ENCODE assay signal across 15 mouse cellular contexts in genomic region chr1:82475254-82475653, GRCm38 (mm10).
"Had no signal": no experiment of that assay in that cellular context is flagged by ENCODE, and none has a peak within 500 bp of the region (broad histone marks: within the 10 kb centered on the region; RNA-seq: fewer than 3 reads in every experiment).

No protein-coding gene starts in this region.

- H3K4me1 ChIP-seq: liver, embryonic 13.5 days; megakaryocyte, embryonic 14.5 days had no signal

- ATAC-seq: liver, postnatal 0 days had no signal

- H3K27me3 ChIP-seq: limb, embryonic 12.5 days; liver, embryonic 13.5 days; lung, embryonic 15.5 days; megakaryocyte, embryonic 14.5 days; midbrain, embryonic 12.5 days had no signal

- H3K4me3 ChIP-seq: limb, embryonic 12.5 days; liver, embryonic 13.5 days; lung, embryonic 15.5 days; megakaryocyte, embryonic 14.5 days; midbrain, embryonic 12.5 days had no signal

- H3K27ac ChIP-seq: liver, embryonic 13.5 days; lung, embryonic 15.5 days; macrophage; midbrain, embryonic 12.5 days had no signal

- DNase-seq: kidney, adult 18-20 months; kidney, postnatal 10 days; liver; liver, embryonic 13.5 days; liver, postnatal 0 days; lung, postnatal 14 days; right cerebral cortex, postnatal 4 days; spleen, adult 18-20 months; thymus, adult 18-20 months; thymus, postnatal 25 days had no signal

- H3K9ac ChIP-seq: limb, embryonic 12.5 days; liver, embryonic 13.5 days; liver, postnatal 0 days; lung, embryonic 15.5 days; midbrain, embryonic 12.5 days had no signal

- H3K9me3 ChIP-seq: limb, embryonic 12.5 days; liver, embryonic 13.5 days; lung, embryonic 15.5 days; midbrain, embryonic 12.5 days had no signal

- H3K36me3 ChIP-seq: limb, embryonic 12.5 days; liver, embryonic 13.5 days; lung, embryonic 15.5 days; midbrain, embryonic 12.5 days had no signal

- H3K4me2 ChIP-seq: liver, embryonic 13.5 days; midbrain, embryonic 12.5 days had no signal
